Mouse (Mus musculus) limb, embryonic 10.5 days (tissue): ENCODE measurements around the gene Syt16. TPM values are rescaled to one million over a fixed set of nuclear protein-coding genes. Genes with fewer than 3 reads are reported as not detected.

Experiments
- DNase-seq: peaks from one replicate; pipeline ENCODE4 v3.0.0-alpha.2; 2017; ENCODE audit warnings: low spot score
- H3K27ac ChIP-seq: fragments of 300-500 bp; sonication (generic); 2 replicates; pipeline ENCODE4 v1.5.1; 2016; ENCODE audit warnings: mild to moderate bottlenecking
- H3K27me3 ChIP-seq: fragments of 300-500 bp; sonication (generic); 2 replicates; pipeline ENCODE4 v1.6.1; 2016; ENCODE audit warnings: low read depth, mild to moderate bottlenecking; ENCODE audit not compliant: poor library complexity, severe bottlenecking
- H3K36me3 ChIP-seq: fragments of 300-500 bp; sonication (generic); 2 replicates; pipeline ENCODE4 v1.6.1; 2016; ENCODE audit warnings: mild to moderate bottlenecking, moderate library complexity
- H3K4me1 ChIP-seq: fragments of 300-500 bp; sonication (generic); 2 replicates; pipeline ENCODE4 v1.6.1; 2016
- H3K4me3 ChIP-seq: fragments of 300-500 bp; sonication (generic); 2 replicates; pipeline ENCODE4 v1.5.1; 2016; ENCODE audit warnings: mild to moderate bottlenecking, moderate library complexity
- H3K9me3 ChIP-seq: fragments of 300-500 bp; sonication (generic); replicated peaks from 2 replicates; pipeline ENCODE4 v1.6.1; 2016; ENCODE audit warnings: mild to moderate bottlenecking
- WGBS: fragments of 180-500 bp; shearing (Covaris S2); methylation state at CpG from one replicate; pipeline ENCODE4 v1.1.7; 2016; 5-methylcytosine and 5-hydroxymethylcytosine counted together
- polyA plus RNA-seq: library from polyadenylated mRNA; unstranded; fragments of >200 nt; fragmentation: Nextera tagmentation; extraction: Ambion mirVana; gene quantifications from 2 replicates; pipeline ENCODE4 v1.2.1, GENCODE M21; 2016

The Syt16 gene
- polyA plus RNA-seq, 1 experiment from 2014 or later = 1.7 TPM

GRCm38 (mm10) chr12:74212156-74212555 is 214.7 kb downstream of the Syt16 start:
- H3K36me3 ChIP-seq = no peaks in the 10 kb centered on the region
- H3K27ac ChIP-seq = no peak overlapping the region
- WGBS = 82% methylated on average over 3 of the region's 3 CpGs
- H3K9me3 ChIP-seq = no peaks in the 10 kb centered on the region
- H3K27me3 ChIP-seq = no peaks in the 10 kb centered on the region
- no peaks in the 10 kb centered on the region for H3K4me1 ChIP-seq
- H3K4me3 ChIP-seq = no peak overlapping the region
- DNase-seq = no peak

- H3K27me3 ChIP-seq = no peaks in the 10 kb centered on the region
- WGBS = 80% methylated on average over 5 of the region's 5 CpGs
- H3K9me3 ChIP-seq = no peaks in the 10 kb centered on the region
- no peak for DNase-seq
- H3K4me3 ChIP-seq = no peak overlapping the region
- no peak overlapping the region for H3K27ac ChIP-seq
- no peaks in the 10 kb centered on the region for H3K36me3 ChIP-seq
- H3K4me1 ChIP-seq = no peaks in the 10 kb centered on the region
Measured at GRCm38 (mm10) chr12:74216103-74216728, 218.8 kb downstream of the Syt16 start.

DNA sequence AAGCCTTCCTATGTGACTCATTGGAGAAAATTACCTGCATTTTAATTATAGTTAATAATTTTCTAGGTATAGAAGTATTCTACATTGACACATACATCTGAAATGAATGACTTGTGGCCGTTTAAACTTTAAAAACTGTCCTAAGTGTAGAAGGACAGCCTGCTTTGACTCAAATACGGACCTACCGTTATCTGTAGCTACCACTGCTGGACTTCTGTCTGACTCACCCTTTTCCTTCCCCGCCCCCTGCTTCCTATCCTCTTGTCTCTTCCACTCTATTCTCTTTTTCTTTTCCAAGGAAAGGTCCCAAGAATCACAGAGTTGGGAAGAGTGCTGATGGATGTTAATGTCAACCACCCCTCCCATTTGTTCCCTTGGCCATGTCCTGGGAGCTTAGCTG is 222.4 kb downstream of the Syt16 start:
- Histone ChIP-seq H3K9me3 (no peaks in the 10 kb centered on the region), H3K4me1 (no peaks in the 10 kb centered on the region), H3K27me3 (no peaks in the 10 kb centered on the region), H3K4me3 (no peak overlapping the region), H3K27ac (no peak overlapping the region), H3K36me3 (no peaks in the 10 kb centered on the region)
- WGBS = 92% methylated on average over 4 of the region's 4 CpGs
- DNase-seq = no peak

DNA sequence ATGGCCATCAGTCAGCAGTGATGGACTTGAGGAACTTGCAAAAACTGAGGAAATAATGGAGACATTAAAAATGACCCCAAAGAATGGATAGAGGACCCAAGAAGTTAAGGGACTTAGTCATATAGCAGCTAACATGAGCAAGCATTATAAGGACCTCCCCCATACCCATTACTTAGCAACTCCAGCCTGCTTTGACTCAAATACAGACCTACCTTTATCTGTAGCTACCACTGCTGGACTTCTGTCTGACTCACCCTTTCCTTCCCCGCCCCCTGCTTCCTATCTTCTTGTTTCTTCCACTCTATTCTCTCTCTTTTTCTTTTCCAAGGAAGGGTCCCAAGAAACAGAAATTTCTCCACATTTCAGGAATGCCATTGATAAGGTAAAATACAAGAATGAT is 223.2 kb downstream of the Syt16 start:
- Histone ChIP-seq H3K4me3 (no peak overlapping the region), H3K36me3 (no peaks in the 10 kb centered on the region), H3K27me3 (no peaks in the 10 kb centered on the region), H3K4me1 (no peaks in the 10 kb centered on the region), H3K9me3 (no peaks in the 10 kb centered on the region), H3K27ac (no peak overlapping the region)
- WGBS = 80% methylated on average over 1 of the region's 1 CpGs
- DNase-seq = no peak

GRCm38 (mm10) chr12:74230808-74231207 is 233.3 kb downstream of the Syt16 start:
- Histone ChIP-seq H3K27me3 (no peaks in the 10 kb centered on the region), H3K9me3 (no peaks in the 10 kb centered on the region), H3K4me1 (no peaks in the 10 kb centered on the region), H3K27ac (no peak overlapping the region), H3K4me3 (no peak overlapping the region), H3K36me3 (no peaks in the 10 kb centered on the region)
- DNase-seq = no peak
- WGBS = 79% methylated on average over 10 of the region's 10 CpGs

- WGBS = 96% methylated on average over 1 of the region's 1 CpGs
- H3K4me3 ChIP-seq = no peak overlapping the region
- no peaks in the 10 kb centered on the region for H3K27me3 ChIP-seq
- no peak overlapping the region for H3K27ac ChIP-seq
- no peaks in the 10 kb centered on the region for H3K9me3 ChIP-seq
- H3K36me3 ChIP-seq = no peaks in the 10 kb centered on the region
- H3K4me1 ChIP-seq = no peaks in the 10 kb centered on the region
- no peak for DNase-seq
Measured at GRCm38 (mm10) chr12:74232845-74233244, 235.4 kb downstream of the Syt16 start.

DNA sequence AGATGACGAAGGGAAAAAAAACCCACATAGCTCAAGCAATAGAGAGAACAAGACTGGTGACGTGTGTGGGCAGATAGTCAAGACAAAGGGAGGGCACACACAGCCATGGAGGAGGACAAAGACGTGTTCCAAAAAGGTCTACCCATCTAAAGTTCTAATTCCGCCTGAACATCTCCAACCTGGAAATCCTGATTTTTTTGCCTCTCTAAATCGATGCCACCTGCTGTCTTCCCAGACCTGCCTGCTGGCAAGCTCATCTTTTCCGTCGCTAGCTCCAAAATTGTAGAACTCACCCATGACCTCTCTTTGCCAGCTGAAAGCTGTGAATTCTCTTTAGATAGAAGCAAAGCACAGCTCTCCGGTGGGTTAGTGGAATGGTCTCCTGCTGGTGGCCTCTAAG is 238.7 kb downstream of the Syt16 start:
- DNase-seq = no peak
- no peak overlapping the region for H3K27ac ChIP-seq
- 91% methylated on average over 8 of the region's 8 CpGs for WGBS
- H3K27me3 ChIP-seq = no peaks in the 10 kb centered on the region
- no peaks in the 10 kb centered on the region for H3K4me1 ChIP-seq
- H3K36me3 ChIP-seq = no peaks in the 10 kb centered on the region
- H3K4me3 ChIP-seq = no peak overlapping the region
- no peaks in the 10 kb centered on the region for H3K9me3 ChIP-seq

DNA sequence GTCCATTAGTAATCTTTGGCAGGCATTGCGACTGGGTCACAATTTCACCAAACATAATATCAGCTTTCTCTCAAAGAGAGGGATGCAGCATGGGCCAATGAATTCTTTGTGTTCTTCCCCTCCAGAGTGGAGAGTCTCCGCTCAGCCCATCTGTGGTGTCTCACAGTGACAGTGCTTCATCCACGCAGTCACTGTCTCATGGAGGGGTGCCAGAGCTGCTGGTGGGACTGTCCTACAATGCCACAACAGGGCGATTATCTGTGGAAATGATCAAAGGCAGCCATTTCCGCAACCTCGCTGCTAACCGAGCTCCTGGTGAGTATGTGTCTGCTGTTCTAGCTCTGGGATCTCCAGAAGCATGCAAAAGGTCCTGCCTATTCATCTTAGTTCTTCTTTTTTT is 240.6 kb downstream of the Syt16 start:
- Histone ChIP-seq H3K27me3 (no peaks in the 10 kb centered on the region), H3K4me3 (no peak overlapping the region), H3K9me3 (no peaks in the 10 kb centered on the region), H3K27ac (no peak overlapping the region), H3K4me1 (no peaks in the 10 kb centered on the region), H3K36me3 (no peaks in the 10 kb centered on the region)
- DNase-seq = no peak
- WGBS = 82% methylated on average over 7 of the region's 7 CpGs

GRCm38 (mm10) chr12:74238806-74239205 is 241.3 kb downstream of the Syt16 start:
- Histone ChIP-seq H3K4me3 (no peak overlapping the region), H3K27me3 (no peaks in the 10 kb centered on the region), H3K27ac (no peak overlapping the region), H3K4me1 (no peaks in the 10 kb centered on the region), H3K36me3 (no peaks in the 10 kb centered on the region), H3K9me3 (no peaks in the 10 kb centered on the region)
- WGBS = 86% methylated on average over 2 of the region's 2 CpGs
- DNase-seq = no peak

DNA sequence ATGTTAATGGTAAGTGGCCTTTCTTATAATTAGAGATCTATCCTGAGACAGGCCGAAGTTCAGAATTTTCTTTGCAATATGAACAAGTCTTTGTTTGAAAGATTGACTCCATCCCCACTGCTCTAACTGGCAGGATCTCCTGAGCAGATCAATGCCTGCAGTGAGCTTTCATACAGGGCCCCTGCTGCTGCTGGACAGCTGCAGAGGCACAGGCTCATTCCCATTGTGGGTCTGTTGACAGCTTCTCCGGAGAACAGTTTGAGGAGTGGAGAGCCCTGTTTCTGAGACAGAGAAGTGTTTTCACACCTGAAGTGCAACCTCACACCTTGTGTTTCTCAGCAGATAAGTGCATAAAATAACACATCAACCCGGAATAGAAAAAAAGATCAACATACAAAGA is 267.4 kb downstream of the Syt16 start:
- no peak for DNase-seq
- 47% methylated on average over 3 of the region's 3 CpGs for WGBS

DNA sequence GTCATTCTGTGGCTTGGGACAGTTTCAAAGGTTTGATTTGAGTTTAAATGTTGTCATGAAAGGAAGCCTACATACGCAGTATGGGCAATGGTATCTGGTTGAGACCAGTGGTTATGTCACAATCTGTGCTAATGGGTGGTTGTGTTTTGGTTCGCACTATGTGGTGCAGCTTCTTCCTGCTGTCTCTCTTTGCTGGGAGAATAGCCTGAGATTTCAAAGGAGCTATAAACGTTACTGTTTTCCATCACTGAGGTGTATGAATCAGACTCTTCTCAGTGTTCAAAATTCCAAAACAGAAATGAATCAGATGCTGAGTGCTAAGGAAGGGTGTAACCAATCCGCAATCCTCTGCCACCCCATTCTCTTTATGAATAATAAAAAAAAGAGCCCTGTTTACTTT is 269.6 kb downstream of the Syt16 start:
- DNase-seq = no peak
- Histone ChIP-seq H3K27ac (no peak overlapping the region), H3K9me3 (no peaks in the 10 kb centered on the region), H3K36me3 (no peaks in the 10 kb centered on the region), H3K4me1 (no peaks in the 10 kb centered on the region), H3K4me3 (no peak overlapping the region), H3K27me3 (no peaks in the 10 kb centered on the region)
- 92% methylated on average over 4 of the region's 4 CpGs for WGBS

More for the DNA sequence above, 267.4 kb downstream of the Syt16 start:
- H3K9me3 ChIP-seq = no peaks in the 10 kb centered on the region
- no peaks in the 10 kb centered on the region for H3K27me3 ChIP-seq
- H3K4me1 ChIP-seq = no peaks in the 10 kb centered on the region
- no peak overlapping the region for H3K27ac ChIP-seq
- no peak overlapping the region for H3K4me3 ChIP-seq
- no peaks in the 10 kb centered on the region for H3K36me3 ChIP-seq

- Histone ChIP-seq H3K27me3 (no peaks in the 10 kb centered on the region), H3K4me3 (no peak overlapping the region), H3K27ac (no peak overlapping the region), H3K36me3 (no peaks in the 10 kb centered on the region), H3K4me1 (no peaks in the 10 kb centered on the region), H3K9me3 (no peaks in the 10 kb centered on the region)
- 93% methylated on average over 15 of the region's 15 CpGs for WGBS
- no peak for DNase-seq
Measured at GRCm38 (mm10) chr12:74268644-74269285, 271.3 kb downstream of the Syt16 start.

DNA sequence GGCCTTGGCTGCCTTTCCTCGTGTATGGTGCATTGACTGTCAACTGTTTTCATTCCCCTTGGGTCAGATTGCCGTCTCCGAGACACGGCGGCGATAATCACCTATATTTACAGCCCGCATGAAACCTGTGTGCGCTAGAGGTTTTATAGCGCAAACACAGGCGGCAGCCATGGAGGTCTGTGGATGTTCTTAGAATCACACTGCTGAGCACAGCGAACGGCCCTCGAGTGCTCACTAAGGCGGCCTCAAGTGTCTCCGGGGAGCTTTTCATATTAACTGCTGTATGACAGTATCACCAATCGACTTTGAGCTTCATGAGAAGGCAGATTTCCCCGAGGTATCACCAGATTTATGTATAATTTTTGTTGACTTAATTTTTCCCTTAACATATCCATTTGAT is 275.1 kb downstream of the Syt16 start:
- Histone ChIP-seq H3K9me3 (no peaks in the 10 kb centered on the region), H3K27ac (no peak overlapping the region), H3K36me3 (no peaks in the 10 kb centered on the region), H3K4me1 (no peaks in the 10 kb centered on the region), H3K4me3 (no peak overlapping the region), H3K27me3 (no peaks in the 10 kb centered on the region)
- WGBS = 95% methylated on average over 17 of the region's 17 CpGs
- no peak for DNase-seq

DNA sequence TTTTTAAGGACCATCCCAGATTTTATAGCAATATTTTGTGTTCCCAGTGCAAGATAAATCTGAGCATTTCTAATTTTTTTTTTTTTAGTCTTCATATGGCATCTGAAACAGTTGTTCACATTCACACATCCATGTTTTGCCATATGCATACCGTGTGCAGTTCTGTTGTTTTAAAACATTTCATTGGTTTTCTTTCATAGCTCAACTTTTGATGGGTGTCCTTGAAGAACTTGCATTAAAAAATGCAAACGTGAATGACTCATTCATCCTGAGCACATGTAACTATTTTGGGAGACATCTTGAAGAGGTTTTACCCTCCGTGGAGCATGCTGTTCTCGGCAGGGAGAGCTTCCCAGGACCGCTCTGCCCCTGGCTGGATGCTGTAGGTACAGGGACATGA is 279.8 kb downstream of the Syt16 start:
- Histone ChIP-seq H3K27ac (no peak overlapping the region), H3K4me3 (no peak overlapping the region), H3K27me3 (peaks cover 2% of the 10 kb centered on the region; the same call in 1 of the 2 replicates), H3K9me3 (no peaks in the 10 kb centered on the region), H3K36me3 (no peaks in the 10 kb centered on the region), H3K4me1 (no peaks in the 10 kb centered on the region)
- DNase-seq = no peak
- 89% methylated on average over 5 of the region's 5 CpGs for WGBS
